Mouse (Mus musculus): Measurements from ENCODE around the gene Pdzrn4.

DNA sequence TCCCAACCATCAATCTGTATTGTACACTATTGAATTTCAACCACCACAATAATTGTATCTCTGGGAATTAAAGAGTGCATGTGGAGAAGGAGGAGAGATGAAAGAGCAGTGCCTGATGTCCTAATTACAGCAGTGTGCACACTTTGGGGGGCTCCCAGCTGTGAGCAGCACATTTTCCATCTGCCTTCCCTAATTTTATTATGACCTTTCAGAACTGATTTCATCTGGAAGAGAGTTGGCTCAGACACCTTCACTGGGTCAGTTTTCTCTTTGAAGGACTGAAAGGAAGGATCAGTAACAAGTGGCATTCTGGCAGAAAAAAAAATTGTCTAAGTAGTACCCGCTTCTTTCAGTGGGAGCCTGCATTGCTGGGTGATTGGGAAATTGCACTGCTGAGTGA lies 119.0 kb downstream of the Pdzrn4 start:
- no peak for TF ChIP-seq CTCF (IDR thresholded peaks at IDR 0.05; ENCODE audit: extremely low read depth, insufficient read length, insufficient replicate concordance, low read depth, low read length)
- TF ChIP-seq POLR2A (IDR thresholded peaks at IDR 0.05; ENCODE audit: low read depth, low read length), result no peak

Measured in small intestine, adult 2 months (tissue).